9 mouse cellular contexts compared by ENCODE assay signal in genomic region chr6:113194841-113195595, GRCm38 (mm10). TPM values are rescaled to one million over a fixed set of nuclear protein-coding genes. Genes with fewer than 3 reads are reported as not detected.
DNase-seq lines count a peak whose midpoint lies in the region; ATAC-seq and TF ChIP-seq lines count a peak whose summit lies in the region.
"Had no signal": no experiment of that assay in that cellular context is flagged by ENCODE, and none has a peak within 500 bp of the region (broad histone marks: within the 10 kb centered on the region; RNA-seq: fewer than 3 reads in every experiment).

TSS of gene Lhfpl4 (minus strand) at chr6:113195384.

- peaks cover 10% of the 10 kb centered on the region for H3K27me3 ChIP-seq in liver, adult 2 months (ENCODE audit: control insufficient read depth, insufficient read depth, low read length)
- no peaks in the 10 kb centered on the region for H3K27me3 ChIP-seq in forebrain, embryonic 15.5 days
- no peaks in the 10 kb centered on the region for H3K27me3 ChIP-seq in midbrain, embryonic 16.5 days (ENCODE audit: control insufficient read depth, insufficient read depth, low read depth, low read length)

- DNase-seq in liver, adult 2 months (ENCODE audit: extremely low read depth, low read depth, low spot score): no peak
- no peak for DNase-seq in liver
- peak; percentile 78 for DNase-seq in cerebellum, adult 11-12 months
- DNase-seq in left cerebral cortex, adult 11 months (ENCODE audit: low spot score): peak; percentile 53
- no peak for DNase-seq in ovary, postnatal 36 days (ENCODE audit: low spot score)

- no peaks in the 10 kb centered on the region for H3K79me2 ChIP-seq in liver, adult 2 months (ENCODE audit: control insufficient read depth, insufficient read depth, low read length)

- WGBS in liver, adult 2 months: 3% methylated on average over 50 of the region's 66 CpGs
- under 1% methylated on average over 53 of the region's 66 CpGs for WGBS in forebrain, embryonic 15.5 days
- under 1% methylated on average over 55 of the region's 66 CpGs for WGBS in midbrain, embryonic 16.5 days

- H3K9me3 ChIP-seq in forebrain, embryonic 15.5 days: no peaks in the 10 kb centered on the region
- H3K9me3 ChIP-seq in midbrain, embryonic 16.5 days (replicated peaks; ENCODE audit: control insufficient read depth, low read length, poor library complexity, severe bottlenecking): no peaks in the 10 kb centered on the region

- TF ChIP-seq CTCF in liver, adult 2 months (IDR thresholded peaks at IDR 0.05; ENCODE audit: low read depth, low read length): no peak

- no peak within 1 kb of the TSS for H3K9ac ChIP-seq in liver, adult 2 months (ENCODE audit: low read depth, low read length)
- H3K9ac ChIP-seq in forebrain, embryonic 15.5 days (replicated peaks): peak within 1 kb of the TSS; percentile 97
- peak within 1 kb of the TSS; percentile 94 for H3K9ac ChIP-seq in midbrain, embryonic 16.5 days (ENCODE audit: low read depth, low read length)

- no peak within 1 kb of the TSS for H3K27ac ChIP-seq in liver, adult 2 months (replicated peaks; ENCODE audit: insufficient read depth, low read depth, low read length)
- H3K27ac ChIP-seq in forebrain, embryonic 15.5 days (replicated peaks): peak within 1 kb of the TSS; percentile 76
- H3K27ac ChIP-seq in midbrain, embryonic 16.5 days (ENCODE audit: low read length): peak within 1 kb of the TSS; percentile 83

- peak within 1 kb of the TSS; percentile 37; the same call in 1 of the 2 replicates for H3K4me3 ChIP-seq in liver, adult 2 months (ENCODE audit: insufficient read depth, low read depth, low read length)
- H3K4me3 ChIP-seq in forebrain, embryonic 15.5 days: peak within 1 kb of the TSS; percentile 94
- H3K4me3 ChIP-seq in midbrain, embryonic 16.5 days (ENCODE audit: low read depth, low read length): peak within 1 kb of the TSS; percentile 78
- H3K4me3 ChIP-seq: myocyte had no signal

- peak within 1 kb of the TSS; percentile 92 for H3K4me2 ChIP-seq in forebrain, embryonic 15.5 days (replicated peaks)
- H3K4me2 ChIP-seq in midbrain, embryonic 16.5 days (ENCODE audit: low read length): peak within 1 kb of the TSS; percentile 83

- H3K36me3 ChIP-seq in liver, adult 2 months (ENCODE audit: control insufficient read depth, insufficient read depth, low read length): no peaks in the 10 kb centered on the region
- no peaks in the 10 kb centered on the region for H3K36me3 ChIP-seq in forebrain, embryonic 15.5 days
- H3K36me3 ChIP-seq in midbrain, embryonic 16.5 days (ENCODE audit: control insufficient read depth, insufficient read depth, low read length): no peaks in the 10 kb centered on the region

- peak; percentile 84 for ATAC-seq in forebrain, embryonic 15.5 days (replicated peaks)
- ATAC-seq in midbrain, embryonic 16.5 days: peak; percentile 86
- ATAC-seq in erythroblast, adult 5-6 weeks (replicated peaks; ENCODE audit: low FRiP score, poor library complexity, severe bottlenecking): no peak

- TF ChIP-seq POLR2A in liver, adult 2 months (IDR thresholded peaks at IDR 0.05; ENCODE audit: extremely low read depth, insufficient read depth, low read length): no peak

- no peaks in the 10 kb centered on the region for H3K4me1 ChIP-seq in liver, adult 2 months (ENCODE audit: control insufficient read depth, insufficient read depth, low read length)
- H3K4me1 ChIP-seq in forebrain, embryonic 15.5 days: peaks cover 37% of the 10 kb centered on the region
- H3K4me1 ChIP-seq in midbrain, embryonic 16.5 days (ENCODE audit: control insufficient read depth, insufficient read depth, low read length): peaks cover 34% of the 10 kb centered on the region

RNA-seq across cellular contexts. Expression of gene Lhfpl4, which starts in this region (rescaled TPM):
- total RNA-seq in liver, adult 2 months (2014; rRNA removed): 0.07 TPM in 1 of 2 replicates, not detected in the other
- 0.02 TPM in 1 of 2 replicates, not detected in the other for polyA plus RNA-seq in liver, adult 2 months (2012; rRNA removed)
- 42.3 and 44.6 TPM in 2 replicates for polyA plus RNA-seq in forebrain, embryonic 15.5 days (2015; fragmentation: Nextera tagmentation; extraction: Ambion mirVana)
- polyA plus RNA-seq in midbrain, embryonic 16.5 days (2015; fragmentation: Nextera tagmentation; extraction: Ambion mirVana): 68.3 and 69.2 TPM in 2 replicates
- not detected in 2 replicates for total RNA-seq in erythroblast, adult 5-6 weeks (2015; ENCODE audit: low replicate concordance)
- total RNA-seq in erythroblast, adult 5-6 weeks (2017; ENCODE audit: low replicate concordance): not detected in 2 replicates

Comparison
In these comparisons a context has a peak if more than half of its experiments do, and no peak if none do; other contexts are left out.
1. RNA of gene Lhfpl4 (polyA plus RNA-seq): 68.3 to 69.2 TPM in midbrain, embryonic 16.5 days and 42.3 to 44.6 TPM in forebrain, embryonic 15.5 days; 0.02 TPM in liver, adult 2 months; every median in the first group is over 10 times any median in the second.
2. DNase-seq: peak in cerebellum, adult 11-12 months (single experiment) and left cerebral cortex, adult 11 months (single experiment); none in liver, adult 2 months (single experiment), liver (single experiment) and ovary, postnatal 36 days (single experiment).
3. H3K4me3 ChIP-seq: peak in every context shown above with its lines; median percentile 94 in forebrain, embryonic 15.5 days; 78 in midbrain, embryonic 16.5 days; 37 in liver, adult 2 months.